Mouse (Mus musculus) kidney, embryonic 14.5 days (tissue): ENCODE results near the gene Zfp936. TPM values are rescaled to one million over a fixed set of nuclear protein-coding genes. Genes with fewer than 3 reads are reported as not detected.
"Not testable (repeated sequence)": the region's sequence is repeated elsewhere in the genome, so short reads cannot be mapped to it uniquely, and the experiment has no call there.

Source experiments
- ATAC-seq: fragments of 200-750 bp; cut with Nextera tagmentation; 2 replicates; pipeline ENCODE4 v1.8.0; 2017; ENCODE audit warnings: moderate number of reproducible peaks, mild to moderate bottlenecking, moderate TSS enrichment, moderate library complexity; ENCODE audit not compliant: low FRiP score, low TSS enrichment
- H3K27ac ChIP-seq: fragments of 300-500 bp; sonication (generic); 2 replicates; pipeline ENCODE4 v1.5.1; 2014; ENCODE audit warnings: low read depth, mild to moderate bottlenecking, low read length, moderate library complexity, mixed read lengths
- H3K27me3 ChIP-seq: fragments of 300-500 bp; sonication (generic); 2 replicates; pipeline ENCODE4 v1.6.1; 2014; ENCODE audit warnings: mild to moderate bottlenecking, low read length; ENCODE audit not compliant: control insufficient read depth, insufficient read depth
- H3K36me3 ChIP-seq: fragments of 300-500 bp; sonication (generic); 2 replicates; pipeline ENCODE4 v1.6.1; 2014; ENCODE audit warnings: low read length, mixed read lengths; ENCODE audit not compliant: control insufficient read depth, insufficient read depth
- H3K4me1 ChIP-seq: fragments of 300-500 bp; sonication (generic); 2 replicates; pipeline ENCODE4 v1.6.1; 2014; ENCODE audit warnings: low read length, mixed read lengths; ENCODE audit not compliant: control insufficient read depth, insufficient read depth
- H3K4me2 ChIP-seq: fragments of 300-500 bp; sonication (generic); replicated peaks from 2 replicates; pipeline ENCODE4 v1.6.1; 2014; ENCODE audit warnings: low read depth, mild to moderate bottlenecking, low read length
- H3K4me3 ChIP-seq: fragments of 300-500 bp; sonication (generic); 2 replicates; pipeline ENCODE4 v1.5.1; 2014; ENCODE audit warnings: mild to moderate bottlenecking, low read length
- H3K9ac ChIP-seq: fragments of 300-500 bp; sonication (generic); 2 replicates; pipeline ENCODE4 v1.6.1; 2014; ENCODE audit warnings: low read depth, mild to moderate bottlenecking, low read length, moderate library complexity
- H3K9me3 ChIP-seq: fragments of 300-500 bp; sonication (generic); 2 replicates; pipeline ENCODE4 v1.6.1; 2016; ENCODE audit warnings: low read length; ENCODE audit not compliant: control insufficient read depth
- WGBS: fragments of 180-500 bp; shearing (Covaris S2); extraction: QIAGEN DNeasy Blood & Tissue Kit; methylation state at CpG from one replicate; pipeline ENCODE4 v1.1.7; 2014; 5-methylcytosine and 5-hydroxymethylcytosine counted together
- polyA plus RNA-seq: library from polyadenylated mRNA; unstranded; fragments of >200 nt; fragmentation: Nextera tagmentation; extraction: Ambion mirVana; gene quantifications from 2 replicates; pipeline ENCODE4 v1.2.1, GENCODE M21; 2014

The Zfp936 gene
- polyA plus RNA-seq, result not detected in 2 replicates

DNA sequence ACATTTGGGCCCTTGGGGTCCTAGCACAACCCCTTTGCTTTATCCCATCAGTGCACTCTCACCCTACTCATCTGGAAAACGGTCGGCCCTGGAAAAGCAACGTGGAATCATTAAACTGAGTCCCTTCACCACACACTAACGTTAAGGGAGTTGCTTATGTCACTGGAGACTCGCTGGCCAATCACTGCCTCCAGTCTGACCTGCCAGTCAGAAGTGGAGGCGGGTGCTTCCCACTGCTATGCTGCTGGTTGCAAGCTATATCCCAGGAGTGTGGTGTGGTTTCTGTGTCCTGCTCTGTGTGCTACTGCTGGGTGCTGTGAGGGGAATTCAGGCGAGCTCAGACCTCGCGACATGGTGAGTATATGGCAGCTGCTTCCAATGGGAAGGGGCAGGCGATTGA, at the start of gene Zfp936:
Zfp936 (plus strand) TSS at position 301 of the 400 bp plus-strand sequence.
- H3K4me1 ChIP-seq, H3K4me2 ChIP-seq, H3K9ac ChIP-seq, ATAC-seq, H3K9me3 ChIP-seq, H3K27ac ChIP-seq, H3K4me3 ChIP-seq, H3K27me3 ChIP-seq, H3K36me3 ChIP-seq: not testable (repeated sequence)
- 83% methylated on average over 10 of the region's 10 CpGs for WGBS

DNA sequence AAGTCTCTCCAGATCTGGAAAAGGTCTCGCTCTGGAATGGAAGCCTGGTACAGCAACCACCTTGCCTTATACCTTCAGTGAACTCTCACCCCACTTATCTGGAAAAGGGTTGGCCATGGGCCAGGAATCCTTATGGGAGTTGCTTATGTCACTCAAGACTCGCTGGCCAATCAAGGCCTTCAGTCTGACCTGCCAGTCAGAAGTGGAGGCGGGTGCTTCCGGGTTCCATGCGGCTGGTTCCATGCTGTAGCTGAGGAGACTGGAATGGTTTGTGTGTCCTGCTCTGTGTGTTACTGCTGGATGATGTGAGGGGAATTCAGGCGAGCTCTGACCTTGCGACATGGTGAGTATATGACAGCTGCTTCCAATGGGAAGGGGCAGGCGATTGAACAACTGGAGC, 36.2 kb upstream of the Zfp936 start:
- no peak overlapping the region for H3K4me2 ChIP-seq
- H3K4me3 ChIP-seq, result no peak overlapping the region
- H3K27ac ChIP-seq, result no peak overlapping the region
- no peaks in the 10 kb centered on the region for H3K36me3 ChIP-seq
- no peaks in the 10 kb centered on the region for H3K4me1 ChIP-seq
- no peak overlapping the region for H3K9ac ChIP-seq
- WGBS, result 90% methylated on average over 8 of the region's 8 CpGs
- no peaks in the 10 kb centered on the region for H3K27me3 ChIP-seq
- no peak for ATAC-seq
- H3K9me3 ChIP-seq, result peaks cover 2% of the 10 kb centered on the region; the same call in 1 of the 2 replicates

DNA sequence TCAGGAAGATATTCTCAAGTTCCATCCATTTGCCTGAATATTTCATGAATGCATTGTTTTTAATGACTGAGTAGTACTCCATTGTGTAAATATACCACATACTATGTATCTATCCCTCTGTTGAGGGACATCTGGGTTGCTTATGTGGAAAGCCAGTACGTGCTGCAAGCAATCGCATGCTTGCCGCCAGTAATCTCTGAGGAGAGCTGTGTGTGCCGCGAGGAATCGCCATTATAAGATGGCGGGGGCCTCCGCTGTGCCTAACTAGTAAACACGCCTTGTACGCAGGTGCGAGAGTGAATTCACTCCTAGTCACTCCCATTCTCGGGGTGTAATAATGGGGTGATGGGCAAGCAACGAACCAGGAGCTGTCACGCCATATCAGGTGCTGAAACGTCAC, 14.7 kb downstream of the Zfp936 start:
- peaks cover 15% of the 10 kb centered on the region for H3K9me3 ChIP-seq
- not testable (repeated sequence) for H3K4me2 ChIP-seq, H3K4me1 ChIP-seq, H3K27me3 ChIP-seq, H3K36me3 ChIP-seq, H3K9ac ChIP-seq, ATAC-seq, H3K4me3 ChIP-seq, H3K27ac ChIP-seq
- WGBS, result 94% methylated on average over 13 of the region's 15 CpGs

DNA sequence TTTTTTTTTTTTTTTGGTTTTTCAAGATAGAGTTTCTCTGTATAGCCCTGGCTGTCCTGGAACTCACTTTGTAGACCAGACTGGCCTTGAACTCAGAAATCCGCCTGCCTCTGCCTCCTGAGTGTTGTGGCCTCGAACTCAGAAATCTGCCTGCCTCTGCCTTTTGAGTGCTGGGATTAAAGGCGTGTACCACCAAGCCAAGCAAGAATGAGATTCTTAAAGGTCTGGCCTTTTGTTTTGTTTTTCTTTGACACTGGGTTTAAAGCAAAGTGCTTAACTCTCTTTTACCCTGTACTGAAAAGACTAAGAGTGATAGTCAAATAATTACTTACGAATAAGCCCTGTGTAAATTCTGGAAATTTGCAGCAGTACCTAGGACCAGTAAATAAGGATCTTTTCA, 50.1 kb downstream of the Zfp936 start:
- not testable (repeated sequence) for ATAC-seq, H3K4me3 ChIP-seq, H3K4me2 ChIP-seq, H3K27ac ChIP-seq, H3K4me1 ChIP-seq, H3K27me3 ChIP-seq, H3K9ac ChIP-seq, H3K36me3 ChIP-seq
- WGBS, result 73% methylated on average over 4 of the region's 4 CpGs
- peaks cover 48% of the 10 kb centered on the region for H3K9me3 ChIP-seq

DNA sequence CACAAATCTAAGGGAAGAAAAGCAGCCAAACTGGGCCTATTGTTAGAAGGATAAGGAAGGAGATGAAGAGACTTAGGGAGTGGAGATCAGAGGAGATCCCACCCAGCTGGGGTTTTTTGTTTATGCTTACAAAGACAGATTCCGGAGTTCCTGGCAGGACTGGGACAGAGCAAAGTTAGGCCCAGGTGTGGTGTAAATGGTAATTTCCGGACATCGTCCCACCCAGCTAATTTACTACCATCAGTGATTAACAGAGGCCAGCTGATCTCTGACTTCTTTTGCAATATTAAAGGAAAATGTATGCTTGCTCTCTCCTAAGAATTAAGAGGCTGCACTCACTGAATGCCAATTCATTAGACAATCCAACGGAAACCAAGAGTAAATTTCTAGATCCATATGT, 53.1 kb downstream of the Zfp936 start:
- H3K9me3 ChIP-seq, result peaks cover 40% of the 10 kb centered on the region
- not testable (repeated sequence) for H3K4me2 ChIP-seq, H3K27ac ChIP-seq, ATAC-seq, H3K9ac ChIP-seq, H3K4me1 ChIP-seq, H3K36me3 ChIP-seq, H3K27me3 ChIP-seq, H3K4me3 ChIP-seq
- 82% methylated on average over 4 of the region's 4 CpGs for WGBS

DNA sequence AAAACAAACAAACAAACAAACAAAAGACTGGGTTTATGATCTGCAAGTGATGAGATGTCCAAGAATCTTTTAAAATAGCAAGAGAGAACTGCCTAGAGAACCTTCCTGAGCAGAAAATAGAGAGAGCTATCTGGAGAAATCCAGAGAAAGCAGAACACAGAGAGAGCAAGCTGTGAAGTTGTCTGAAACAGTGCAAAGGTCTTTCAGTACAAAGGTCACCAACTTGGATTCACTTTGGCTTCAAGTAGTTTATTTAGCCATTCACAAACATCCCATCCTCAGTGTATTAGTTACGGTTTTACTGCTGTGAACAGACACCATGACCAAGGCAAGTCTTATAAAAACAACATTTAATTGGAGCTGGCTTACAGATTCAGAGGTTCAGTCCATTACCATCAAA, 53.8 kb downstream of the Zfp936 start:
- H3K27me3 ChIP-seq, H3K36me3 ChIP-seq, H3K27ac ChIP-seq, H3K9ac ChIP-seq, ATAC-seq, H3K4me2 ChIP-seq, H3K4me1 ChIP-seq, H3K4me3 ChIP-seq: not testable (repeated sequence)
- peaks cover 33% of the 10 kb centered on the region for H3K9me3 ChIP-seq
- 79% methylated on average over 1 of the region's 1 CpGs for WGBS

DNA sequence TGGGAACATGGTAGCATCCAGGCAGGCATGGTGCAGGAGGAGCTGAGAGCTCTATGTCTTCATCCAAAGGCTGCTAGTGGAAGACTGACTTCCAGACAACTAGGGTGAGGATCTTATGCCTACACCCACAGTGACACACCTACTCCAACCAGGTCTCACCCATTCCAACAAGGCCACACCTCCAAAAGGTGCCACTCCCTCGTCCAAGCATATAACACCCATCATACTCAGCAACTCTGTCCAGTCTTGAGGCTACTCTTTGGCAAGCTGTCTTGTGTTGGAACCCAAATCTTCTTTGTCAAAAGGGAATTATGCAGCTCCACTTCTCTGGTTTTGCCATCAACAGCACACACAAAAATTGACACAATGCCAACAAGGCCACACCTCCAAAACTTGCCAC, 54.2 kb downstream of the Zfp936 start:
- WGBS, result 47% methylated on average over 1 of the region's 1 CpGs
- H3K27ac ChIP-seq, H3K36me3 ChIP-seq, H3K4me2 ChIP-seq, ATAC-seq, H3K27me3 ChIP-seq, H3K9ac ChIP-seq, H3K4me1 ChIP-seq, H3K4me3 ChIP-seq: not testable (repeated sequence)
- H3K9me3 ChIP-seq, result peaks cover 28% of the 10 kb centered on the region

DNA sequence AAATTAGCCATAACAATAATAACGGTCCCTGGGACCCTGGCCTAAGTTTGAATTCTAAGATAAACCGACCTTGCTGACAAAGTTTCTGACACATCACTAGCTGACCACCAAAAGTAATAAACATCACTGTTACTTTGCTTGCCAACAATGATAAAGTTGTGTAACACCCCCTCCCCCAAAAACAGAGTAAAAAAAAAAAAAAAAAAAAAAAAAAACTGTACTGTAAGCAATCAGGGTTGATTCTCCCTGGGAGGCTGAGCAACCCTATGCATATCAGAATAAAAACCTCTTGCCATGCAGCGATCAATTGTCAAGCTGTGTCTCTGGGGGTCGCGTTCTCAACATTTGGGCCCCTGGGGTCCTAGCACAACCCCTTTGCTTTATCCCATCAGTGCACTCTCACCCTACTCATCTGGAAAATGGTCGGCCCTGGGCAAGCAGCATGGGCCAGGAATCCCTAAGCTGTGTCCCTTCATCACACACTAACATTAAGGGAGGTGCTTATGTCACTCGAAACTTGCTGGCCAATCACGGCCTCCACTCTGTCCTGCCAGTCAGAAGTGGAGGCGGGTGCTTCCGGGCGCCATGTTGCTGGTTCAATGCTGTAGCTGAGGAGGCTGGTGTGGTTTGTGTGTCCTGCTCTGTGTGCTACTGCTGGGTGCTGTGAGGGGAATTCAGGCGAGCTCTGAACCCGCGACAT, 63.1 kb downstream of the Zfp936 start:
- Histone ChIP-seq H3K9me3 (peaks cover 21% of the 10 kb centered on the region), H3K27me3 (no peaks in the 10 kb centered on the region), H3K27ac (no peak overlapping the region), H3K4me3 (no peak overlapping the region), H3K36me3 (no peaks in the 10 kb centered on the region), H3K4me2 (no peak overlapping the region), H3K4me1 (no peaks in the 10 kb centered on the region), H3K9ac (no peak overlapping the region)
- 88% methylated on average over 14 of the region's 14 CpGs for WGBS
- no peak for ATAC-seq

DNA sequence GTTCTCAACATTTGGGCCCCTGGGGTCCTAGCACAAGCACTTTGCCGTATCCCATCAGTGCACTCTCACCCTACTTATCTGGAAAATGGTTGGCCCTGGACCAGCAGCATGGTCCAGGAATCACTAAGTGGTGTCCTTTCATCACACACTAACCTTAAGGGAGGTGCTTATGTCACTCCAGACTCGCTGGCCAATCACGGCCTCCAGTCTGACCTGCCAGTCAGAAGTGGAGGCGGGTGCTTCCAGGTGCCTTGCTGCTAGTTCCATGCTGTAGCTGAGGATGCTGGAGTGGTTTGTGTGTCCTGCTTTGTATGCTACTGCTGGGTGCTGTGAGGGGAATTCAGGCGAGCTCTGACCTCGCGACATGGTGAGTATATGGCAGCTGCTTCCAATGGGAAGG, 99.8 kb downstream of the Zfp936 start:
- not testable (repeated sequence) for H3K4me2 ChIP-seq, H3K27me3 ChIP-seq, H3K4me3 ChIP-seq, H3K36me3 ChIP-seq, H3K4me1 ChIP-seq, H3K9ac ChIP-seq, H3K9me3 ChIP-seq, H3K27ac ChIP-seq, ATAC-seq
- 86% methylated on average over 7 of the region's 7 CpGs for WGBS
